Mouse (Mus musculus) liver, embryonic 14.5 days (tissue): ENCODE measurements around the gene Lipe.

Experiments used
- CTCF ChIP-seq: IDR thresholded peaks from 2 replicates; pipeline ENCODE4 v1.5.1; 2016; ENCODE audit warnings: antibody characterized with exemption, low read depth, control low read depth
- EP300 ChIP-seq: IDR thresholded peaks from 2 replicates; pipeline ENCODE4 v1.6.1; 2016; ENCODE audit warnings: antibody characterized with exemption, low read depth

GRCm38 (mm10) chr7:25411861-25412260 is 13.4 kb upstream of the Lipe start:
- TF ChIP-seq CTCF = no peak
- TF ChIP-seq EP300 = no peak
